ENCODE assay signal across 23 mouse cellular contexts in the genomic region with DNA sequence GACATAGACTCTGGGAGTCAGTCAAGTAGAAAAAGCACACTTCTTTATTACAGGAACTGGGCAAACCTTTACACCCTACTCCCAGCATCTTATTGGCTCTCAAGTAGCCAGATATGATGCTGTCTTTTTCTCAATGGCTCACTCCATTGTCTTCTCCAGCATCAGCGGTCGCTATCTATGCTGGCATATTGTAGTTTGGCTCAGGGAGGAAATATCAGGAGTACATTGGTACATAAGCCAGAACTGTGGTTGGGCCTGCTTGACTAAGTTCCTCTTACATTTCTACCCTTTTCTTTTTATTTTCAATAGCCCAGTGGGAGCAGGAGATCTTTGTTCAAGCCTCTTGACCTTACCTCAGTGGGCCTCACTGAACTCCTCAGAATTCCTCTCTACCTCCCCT. TPM values are rescaled to one million over a fixed set of nuclear protein-coding genes. Genes with fewer than 3 reads are reported as not detected.
DNase-seq lines count a peak whose midpoint lies in the region; ATAC-seq and TF ChIP-seq lines count a peak whose summit lies in the region.
"Had no signal": no experiment of that assay in that cellular context is flagged by ENCODE, and none has a peak within 500 bp of the region (broad histone marks: within the 10 kb centered on the region; RNA-seq: fewer than 3 reads in every experiment).

No protein-coding gene starts in this region.

- no peaks in the 10 kb centered on the region for H3K36me3 ChIP-seq in G1E (replicated peaks)
- no peaks in the 10 kb centered on the region for H3K36me3 ChIP-seq in forebrain, embryonic 11.5 days (ENCODE audit: control insufficient read depth, insufficient read depth, low read length)
- H3K36me3 ChIP-seq: forebrain, embryonic 10.5 days; hindbrain, embryonic 10.5 days; hindbrain, embryonic 13.5 days; intestine, embryonic 15.5 days had no signal

- 95% methylated on average over 2 of the region's 2 CpGs for WGBS in forebrain, embryonic 11.5 days

- no peak for DNase-seq in G1E (ENCODE audit: low spot score)
- no peak for DNase-seq in layer of hippocampus, postnatal 36 days
- DNase-seq in layer of hippocampus, adult 11-12 months (ENCODE audit: low spot score): no peak
- no peak for DNase-seq in forebrain, embryonic 11.5 days (ENCODE audit: low spot score)
- DNase-seq: adrenal gland, adult 8-10 months; adrenal gland, postnatal 25 days; cerebellum, adult 11-12 months; cerebellum, adult 8-10 months; cerebellum, postnatal 10 days; cerebellum, postnatal 36 days; forebrain, postnatal 0 days; gastrocnemius, postnatal 36 days; heart, adult 11 months had no signal

- peak; percentile 61 for ATAC-seq in G1E (ENCODE audit: extremely low read depth, insufficient number of reproducible peaks, low FRiP score, poor library complexity, severe bottlenecking)
- ATAC-seq in common myeloid progenitor, adult 5-6 weeks (replicated peaks; ENCODE audit: low read depth, poor library complexity, severe bottlenecking): peak; percentile 77
- peak; percentile 33 for ATAC-seq in megakaryocyte, adult 5-6 weeks (ENCODE audit: poor library complexity, severe bottlenecking)
- ATAC-seq in forebrain, embryonic 11.5 days (replicated peaks; ENCODE audit: low FRiP score): no peak
- ATAC-seq: activated CD4-positive, CD25-positive, alpha-beta regulatory T cell, adult 4 months; forebrain, embryonic 14.5 days; forebrain, postnatal 0 days; hindbrain, embryonic 16.5 days; intestine, embryonic 15.5 days had no signal

- no peak for TF ChIP-seq CTCF in G1E (IDR thresholded peaks at IDR 0.05; ENCODE audit: low read depth, low read length)

- no peaks in the 10 kb centered on the region for H3K27me3 ChIP-seq in G1E (ENCODE audit: insufficient read depth, low read length)
- H3K27me3 ChIP-seq in forebrain, embryonic 11.5 days (ENCODE audit: control insufficient read depth, insufficient read depth, low read length): no peaks in the 10 kb centered on the region
- H3K27me3 ChIP-seq: hindbrain, embryonic 13.5 days; intestine, embryonic 15.5 days had no signal

- no peaks in the 10 kb centered on the region for H3K9me3 ChIP-seq in G1E (replicated peaks)
- H3K9me3 ChIP-seq in forebrain, embryonic 11.5 days (ENCODE audit: control insufficient read depth, low read length): no peaks in the 10 kb centered on the region
- H3K9me3 ChIP-seq: forebrain, embryonic 10.5 days; hindbrain, embryonic 10.5 days; hindbrain, embryonic 13.5 days; intestine, embryonic 15.5 days had no signal

- H3K4me3 ChIP-seq in G1E (ENCODE audit: low read depth, low read length): no peak overlapping the region
- no peak overlapping the region for H3K4me3 ChIP-seq in forebrain, embryonic 11.5 days (ENCODE audit: low read depth, low read length)
- H3K4me3 ChIP-seq: forebrain, embryonic 10.5 days; hindbrain, embryonic 10.5 days; hindbrain, embryonic 13.5 days; intestine, embryonic 15.5 days had no signal

- peaks cover 5% of the 10 kb centered on the region for H3K4me1 ChIP-seq in G1E (ENCODE audit: insufficient read depth, low read depth, low read length)
- H3K4me1 ChIP-seq in forebrain, embryonic 11.5 days (replicated peaks; ENCODE audit: control insufficient read depth, insufficient read depth, low read length): no peaks in the 10 kb centered on the region
- H3K4me1 ChIP-seq: forebrain, embryonic 10.5 days; hindbrain, embryonic 10.5 days; hindbrain, embryonic 13.5 days; intestine, embryonic 15.5 days had no signal

- H3K9ac ChIP-seq in forebrain, embryonic 11.5 days (ENCODE audit: low read length): no peak overlapping the region
- H3K9ac ChIP-seq: forebrain, postnatal 0 days; hindbrain, embryonic 13.5 days; intestine, embryonic 15.5 days had no signal

- no peak overlapping the region for H3K4me2 ChIP-seq in forebrain, embryonic 11.5 days (ENCODE audit: low read depth, low read length, severe bottlenecking)
- H3K4me2 ChIP-seq: heart, embryonic 11.5 days; hindbrain, embryonic 13.5 days; intestine, embryonic 15.5 days had no signal

- no peak overlapping the region for H3K27ac ChIP-seq in forebrain, embryonic 11.5 days (ENCODE audit: low read depth, low read length)
- H3K27ac ChIP-seq: forebrain, embryonic 10.5 days; hindbrain, embryonic 10.5 days; hindbrain, embryonic 13.5 days; intestine, embryonic 15.5 days had no signal

RNA-seq across cellular contexts. Expression of a gene that starts 9.0 kb away (rescaled TPM):
- 3.0 and 6.3 TPM in 2 replicates for total RNA-seq in G1E (2014; fragmentation: Nextera tagmentation)
- 2.7 and 4.8 TPM in 2 replicates for total RNA-seq in G1E (2017)
- polyA plus RNA-seq in G1E (2012): 9.9 and 13.5 TPM in 2 replicates
- total RNA-seq in common myeloid progenitor, adult 5-6 weeks (2017): 3.1 and 3.2 TPM in 2 replicates
- 53.7 and 56.0 TPM in 2 replicates for total RNA-seq in megakaryocyte, adult 5-6 weeks (2015)
- total RNA-seq in megakaryocyte, adult 5-6 weeks (2017): 10.8 and 12.8 TPM in 2 replicates
- total RNA-seq in layer of hippocampus, postnatal 36 days (2021): 10 to 100 TPM; 10.7 to 12.8 TPM
- 7.1 and 7.7 TPM in 2 replicates for polyA plus RNA-seq in forebrain, embryonic 11.5 days (2014; fragmentation: Nextera tagmentation; extraction: Ambion mirVana)
